Mouse (Mus musculus) bone marrow macrophage, adult 2 months (primary cell): Measurements from ENCODE around the gene Zfp385a.

Experiments used
- CTCF ChIP-seq: IDR thresholded peaks from 2 replicates; pipeline ENCODE4 v1.5.1; 2012; ENCODE audit warnings: low read depth, mild to moderate bottlenecking, low read length, moderate library complexity
- POLR2A ChIP-seq: IDR thresholded peaks from 2 replicates; pipeline ENCODE4 v1.6.1; 2012; ENCODE audit warnings: mild to moderate bottlenecking, low read depth, low read length, borderline replicate concordance

DNA sequence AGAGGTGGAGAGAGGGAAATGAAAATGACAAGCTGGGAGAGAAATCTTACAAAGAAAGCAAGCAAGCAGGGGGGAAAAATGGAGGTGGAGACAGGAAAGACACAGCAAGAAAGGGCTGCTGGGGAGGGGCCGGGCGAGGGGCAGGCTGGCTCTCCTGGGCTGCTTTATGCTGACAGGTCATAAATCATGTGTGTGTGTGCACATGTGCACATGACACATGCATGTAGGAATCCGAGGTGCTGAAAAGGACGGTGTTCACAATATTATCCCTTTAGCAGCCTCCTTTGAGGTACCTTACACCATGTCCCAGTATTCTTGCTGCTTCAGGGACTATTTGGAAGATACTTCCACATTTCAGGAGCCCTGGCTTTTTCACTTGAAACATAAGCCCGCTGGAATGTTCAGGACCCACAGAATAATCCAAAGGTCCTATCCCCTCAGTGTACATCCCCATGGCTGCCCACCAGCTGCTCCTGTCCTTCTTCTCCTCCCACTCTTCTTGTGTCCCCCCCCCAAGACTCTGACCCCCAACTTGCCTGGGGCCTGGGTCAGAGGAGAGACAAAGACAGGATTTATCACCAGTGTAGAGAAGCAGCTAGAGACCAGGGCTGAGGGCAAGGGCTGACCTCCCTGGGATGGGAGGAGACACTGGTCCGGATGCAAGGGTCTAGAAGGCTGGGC lies 37.4 kb downstream of the Zfp385a start:
- TF ChIP-seq CTCF = no peak
- TF ChIP-seq POLR2A = no peak
